Mouse (Mus musculus) liver, embryonic 14.5 days (tissue): ENCODE measurements around the gene Coq4.

Experiments used
- CTCF ChIP-seq: IDR thresholded peaks from 2 replicates; pipeline ENCODE4 v1.5.1; 2016; ENCODE audit warnings: antibody characterized with exemption, low read depth, control low read depth
- EP300 ChIP-seq: IDR thresholded peaks from 2 replicates; pipeline ENCODE4 v1.6.1; 2016; ENCODE audit warnings: antibody characterized with exemption, low read depth

DNA sequence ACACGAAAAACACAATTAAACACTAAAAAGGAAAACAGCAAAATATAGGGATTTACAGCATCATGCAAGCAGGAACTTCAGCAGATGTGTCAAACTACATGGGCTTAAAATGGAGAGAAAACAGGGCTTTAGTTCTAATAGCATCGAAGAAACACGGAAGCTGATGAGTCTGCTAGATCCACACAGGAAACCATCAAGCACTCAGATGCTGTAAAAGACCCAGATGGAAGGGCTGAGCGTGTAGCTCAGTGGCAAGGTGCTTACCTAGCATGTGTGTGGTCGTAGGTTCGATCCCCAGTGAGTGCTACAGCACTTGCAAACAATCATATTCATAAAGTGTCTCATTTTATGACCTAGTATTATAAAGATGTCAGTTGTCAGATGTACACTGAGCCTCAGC is 46.1 kb upstream of the Coq4 start:
- TF ChIP-seq CTCF: no peak
- no peak for TF ChIP-seq EP300
